Mouse (Mus musculus) cerebellum, postnatal 14 days (tissue): ENCODE data around the gene Mdc1.

Experiments used
- DNase-seq, 2 experiments: peaks; one replicate each; pipeline ENCODE4 v3.0.0; 2021; ENCODE audit warnings: mixed read lengths in 2 of 2

Mdc1 gene

DNA sequence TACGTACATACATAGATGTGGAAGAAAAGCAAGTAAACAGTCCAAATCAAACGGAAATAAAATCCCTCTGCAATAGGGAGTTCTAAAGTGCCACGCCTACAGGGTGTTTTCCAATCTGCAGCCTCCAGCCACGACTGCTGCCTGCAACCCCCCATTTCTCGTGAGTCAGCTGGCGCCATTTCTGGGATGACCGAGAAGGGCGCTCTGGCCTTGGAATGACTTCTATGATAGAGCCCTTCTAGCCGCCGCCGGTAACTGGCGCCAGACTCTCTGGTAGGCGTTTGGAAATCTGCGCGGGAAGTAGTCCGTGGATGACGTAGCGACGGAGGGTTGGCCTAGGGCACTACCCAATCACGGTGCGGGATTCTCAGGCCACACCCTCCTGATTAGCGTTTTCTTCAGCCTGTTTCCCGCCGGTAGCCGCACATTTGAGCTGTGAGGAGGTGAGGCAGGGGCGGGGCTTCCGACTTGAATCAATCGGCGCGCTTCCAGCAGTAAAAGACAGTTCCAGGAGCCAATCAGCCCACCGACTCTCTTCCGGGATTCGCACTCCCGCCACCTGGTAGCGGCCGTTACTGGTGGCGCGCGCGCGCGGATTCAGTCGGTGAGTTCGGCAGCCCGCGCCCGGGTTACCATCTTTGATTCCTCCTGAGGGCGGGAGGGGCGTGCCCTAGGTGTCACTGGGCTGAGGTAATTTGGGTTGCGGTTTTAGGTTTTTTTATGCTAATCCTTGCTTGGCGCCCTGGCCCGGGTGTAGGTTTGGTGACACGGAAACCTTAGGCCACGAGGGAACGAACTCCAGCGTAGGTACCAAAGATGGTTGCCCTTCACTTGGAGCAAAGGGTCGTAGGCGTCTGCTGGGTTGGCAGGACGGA lies at the start of gene Mdc1:
Gene Mdc1 (plus strand): TSS at position 440 of the 875 bp plus-strand sequence.
- DNase-seq: peak; percentile 99

GRCm38 (mm10) chr17:35792837-35793236 lies 48.5 kb upstream of the Mdc1 start:
- DNase-seq: no peak

- DNase-seq: no peak
Measured at GRCm38 (mm10) chr17:35795099-35795498, 46.2 kb upstream of the Mdc1 start.

DNA sequence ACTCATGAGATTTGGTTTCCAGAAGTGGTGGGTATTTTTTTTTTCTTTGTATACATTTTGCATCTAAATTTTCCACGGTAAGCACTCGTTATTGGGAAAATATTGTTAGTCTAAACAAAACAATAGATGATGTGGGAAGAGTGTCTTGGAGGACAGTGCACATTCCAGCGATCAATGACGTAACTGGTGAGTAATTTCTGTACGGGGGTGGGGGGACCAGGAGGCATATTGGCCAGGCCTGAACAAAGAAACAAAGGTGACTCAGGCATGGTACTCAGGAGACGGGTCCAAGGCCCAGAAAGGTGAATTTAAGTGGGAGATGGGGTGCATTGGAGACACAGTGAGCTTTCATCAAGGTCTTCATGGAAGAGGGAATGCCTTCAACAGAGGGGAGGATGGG lies 45.7 kb upstream of the Mdc1 start:
- DNase-seq: no peak

- DNase-seq: no peak
Measured at GRCm38 (mm10) chr17:35796835-35797234, 44.5 kb upstream of the Mdc1 start.

- no peak for DNase-seq
Measured at GRCm38 (mm10) chr17:35800905-35801304, 40.4 kb upstream of the Mdc1 start.

DNA sequence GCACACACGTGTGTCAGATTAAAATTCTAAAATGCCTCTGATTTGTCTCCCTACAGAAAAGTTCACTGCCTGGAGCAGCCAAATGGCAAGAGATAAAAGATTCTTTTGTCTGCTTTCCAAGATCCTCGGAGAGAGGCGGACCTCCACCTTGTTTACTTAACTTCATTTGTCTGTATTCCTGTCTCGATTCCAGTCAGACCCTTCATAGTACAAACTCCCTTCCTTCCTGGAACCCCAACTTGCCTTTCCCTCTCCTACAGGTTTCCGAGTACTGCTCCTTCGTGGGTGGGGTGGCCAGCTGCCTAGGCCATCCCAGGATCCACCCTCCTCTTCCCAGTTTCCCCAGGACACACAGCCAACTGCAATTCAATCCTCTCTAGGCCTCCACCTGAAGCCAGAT lies 38.3 kb upstream of the Mdc1 start:
- DNase-seq: no peak

DNA sequence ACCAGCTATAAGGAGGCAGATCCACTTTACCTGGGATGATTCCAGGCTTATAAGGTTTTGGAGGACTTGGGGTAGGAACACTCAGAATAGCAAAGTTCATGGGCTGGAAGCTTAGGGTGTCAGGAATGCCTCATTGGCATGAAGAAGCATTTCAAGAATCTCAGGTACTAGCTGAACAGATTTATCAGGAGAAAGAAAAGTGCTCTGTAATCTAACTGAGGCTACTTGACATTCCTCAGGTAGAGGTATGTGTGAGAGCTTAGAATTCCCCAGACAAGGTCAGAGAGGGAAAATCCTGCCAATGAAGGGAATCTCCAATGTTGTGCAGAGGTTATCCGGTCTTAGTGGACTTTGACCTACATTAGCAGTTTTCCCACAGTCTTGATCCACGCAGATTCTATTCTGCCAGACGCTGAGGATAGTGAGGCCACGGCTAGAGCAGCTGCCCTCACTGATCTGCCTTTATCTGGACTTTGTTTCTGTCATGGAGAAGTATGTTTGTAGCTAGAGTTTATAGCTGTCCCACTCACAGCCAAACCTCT lies 37.4 kb upstream of the Mdc1 start:
- DNase-seq: no peak

DNA sequence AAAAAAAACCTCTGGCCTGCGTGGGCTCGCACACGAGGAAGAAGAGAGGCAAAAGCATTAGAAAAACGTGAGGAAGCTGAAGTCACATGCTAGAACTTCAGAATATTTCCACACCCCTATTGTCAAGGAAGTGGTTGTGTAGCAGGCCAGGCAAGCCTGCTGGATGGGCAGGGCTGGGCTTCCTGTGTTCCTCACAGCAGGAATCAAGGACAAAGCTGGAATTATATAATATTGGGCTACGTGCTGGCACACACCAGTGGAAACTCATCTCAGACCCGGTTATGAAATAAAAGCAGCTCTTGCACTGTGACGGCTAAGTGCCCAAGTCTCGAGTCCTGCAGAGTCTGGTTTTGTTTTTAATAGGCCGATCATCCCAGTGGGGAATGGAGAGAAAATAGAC lies 33.2 kb upstream of the Mdc1 start:
- DNase-seq: no peak

- no peak for DNase-seq
Measured at GRCm38 (mm10) chr17:35809395-35809794, 31.9 kb upstream of the Mdc1 start.

GRCm38 (mm10) chr17:35810900-35811648 lies 30.2 kb upstream of the Mdc1 start:
- no peak for DNase-seq

DNA sequence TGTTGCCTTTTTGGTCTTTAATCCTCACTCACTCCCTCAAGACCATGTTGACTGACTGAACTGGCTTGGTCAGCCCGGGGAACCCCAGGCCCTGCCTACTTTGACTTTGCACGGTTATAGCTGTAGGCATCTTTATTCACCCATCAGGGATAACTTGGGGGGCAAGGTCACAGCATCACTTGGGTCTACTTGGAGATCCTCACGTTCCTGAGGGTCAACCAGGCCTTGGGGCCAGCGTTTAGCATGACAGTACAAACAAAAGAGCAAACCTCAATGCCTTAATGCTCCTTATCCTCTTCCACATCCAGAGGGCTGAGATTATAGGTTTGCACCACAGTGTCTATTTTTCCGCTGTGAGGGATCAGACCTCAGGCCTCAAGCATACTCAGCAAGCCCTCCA lies 29.0 kb upstream of the Mdc1 start:
- DNase-seq: no peak

DNA sequence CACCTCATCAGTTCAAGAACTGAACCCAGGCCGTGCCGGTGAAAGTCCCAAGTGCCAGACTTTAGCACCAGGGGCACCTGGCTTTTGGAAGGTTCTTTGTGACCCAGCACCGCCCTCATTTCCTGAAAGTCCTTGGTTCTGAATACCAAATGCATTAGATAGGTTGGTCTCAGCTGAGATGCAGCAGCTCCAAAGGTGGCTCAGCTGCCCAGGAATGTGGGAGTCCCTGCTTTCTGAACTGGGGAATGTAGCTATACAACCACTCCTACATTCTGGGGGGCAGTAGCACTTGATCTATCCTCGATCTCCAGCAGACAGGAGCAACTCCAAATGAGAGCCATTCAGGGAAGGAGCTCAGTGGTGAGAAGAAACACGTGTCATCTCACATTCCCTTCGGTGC lies 28.6 kb upstream of the Mdc1 start:
- DNase-seq: no peak

- DNase-seq: peak; percentile 54 to 75
Measured at GRCm38 (mm10) chr17:35813245-35813647, 28.1 kb upstream of the Mdc1 start.

DNA sequence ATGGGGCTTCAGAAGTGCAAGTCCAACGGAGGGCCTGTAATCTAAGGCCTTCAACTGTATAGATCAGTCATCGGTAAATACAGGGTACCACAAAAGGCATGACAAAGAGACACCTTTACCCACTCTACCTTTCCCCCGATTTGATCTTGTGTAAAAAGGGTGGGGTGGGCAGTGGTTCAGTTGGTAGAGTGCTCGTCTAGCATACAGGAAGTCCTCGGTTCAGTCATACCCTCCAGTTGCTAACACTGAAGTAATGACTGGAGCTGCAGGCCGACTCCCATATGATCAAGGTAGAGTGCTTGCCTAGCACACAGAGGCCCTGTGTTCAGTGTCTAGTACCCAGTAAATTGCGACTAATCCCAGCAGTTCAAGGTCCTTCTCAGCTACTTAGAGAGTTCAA lies 27.7 kb upstream of the Mdc1 start:
- DNase-seq: no peak

- DNase-seq: no peak
Measured at GRCm38 (mm10) chr17:35814678-35815077, 26.6 kb upstream of the Mdc1 start.

- no peak for DNase-seq
Measured at GRCm38 (mm10) chr17:35815836-35816235, 25.5 kb upstream of the Mdc1 start.

GRCm38 (mm10) chr17:35816686-35817085 lies 24.6 kb upstream of the Mdc1 start:
- no peak for DNase-seq

- no peak for DNase-seq
Measured at GRCm38 (mm10) chr17:35817226-35817625, 24.1 kb upstream of the Mdc1 start.

GRCm38 (mm10) chr17:35820111-35820510 lies 21.2 kb upstream of the Mdc1 start:
- DNase-seq: no peak

- DNase-seq: peak; percentile 70 to 72
Measured at GRCm38 (mm10) chr17:35821439-35822430, 19.6 kb upstream of the Mdc1 start, which contains the start of gene Ier3. Ier3 (plus strand) TSS chr17:35821684.

GRCm38 (mm10) chr17:35822564-35822963 lies 18.8 kb upstream of the Mdc1 start:
- DNase-seq: no peak
